Mouse (Mus musculus) left cerebral cortex, adult 8-10 months (tissue): ENCODE data around the gene Macrod2. TPM values are rescaled to one million over a fixed set of nuclear protein-coding genes. Genes with fewer than 3 reads are reported as not detected.
A peak's percentile ranks its signal among the peaks of the same experiment; 100 is the strongest.

ENCODE experiments used
- DNase-seq, 2 experiments: peaks; one replicate each; pipeline ENCODE4 v3.0.0; 2022; ENCODE audit warnings: low spot score in 2 of 2
- total RNA-seq, 4 experiments: library from RNA; stranded (reverse); gene quantifications; 2 replicates each; pipeline ENCODE4 v1.2.4; 2022

The Macrod2 gene
- total RNA-seq, 4 experiments from 2014 or later, result 48.9 to 57.5 (median 51.2) TPM

DNA sequence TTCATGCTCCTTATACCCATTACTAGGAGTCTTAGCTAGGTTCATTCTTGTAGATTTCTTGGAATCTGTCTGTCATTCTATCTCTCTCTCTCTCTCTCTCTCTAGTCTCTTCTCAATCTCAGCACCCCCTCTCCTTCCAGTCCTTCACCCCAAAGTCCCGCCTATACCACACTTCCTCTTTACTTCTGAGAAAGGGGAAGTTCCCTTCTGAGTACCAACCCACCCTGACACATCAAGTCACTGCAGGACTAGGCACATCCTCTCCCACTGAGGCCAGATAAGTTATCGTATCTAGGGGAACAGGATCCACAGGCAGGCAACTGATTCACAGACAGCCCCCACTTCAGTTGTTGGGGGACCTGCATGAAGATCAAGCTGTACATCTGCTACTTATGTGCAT lies 389.5 kb downstream of the Macrod2 start:
- DNase-seq, result no peak

GRCm38 (mm10) chr2:140790363-140790762 lies 395.3 kb downstream of the Macrod2 start:
- DNase-seq, result no peak

DNA sequence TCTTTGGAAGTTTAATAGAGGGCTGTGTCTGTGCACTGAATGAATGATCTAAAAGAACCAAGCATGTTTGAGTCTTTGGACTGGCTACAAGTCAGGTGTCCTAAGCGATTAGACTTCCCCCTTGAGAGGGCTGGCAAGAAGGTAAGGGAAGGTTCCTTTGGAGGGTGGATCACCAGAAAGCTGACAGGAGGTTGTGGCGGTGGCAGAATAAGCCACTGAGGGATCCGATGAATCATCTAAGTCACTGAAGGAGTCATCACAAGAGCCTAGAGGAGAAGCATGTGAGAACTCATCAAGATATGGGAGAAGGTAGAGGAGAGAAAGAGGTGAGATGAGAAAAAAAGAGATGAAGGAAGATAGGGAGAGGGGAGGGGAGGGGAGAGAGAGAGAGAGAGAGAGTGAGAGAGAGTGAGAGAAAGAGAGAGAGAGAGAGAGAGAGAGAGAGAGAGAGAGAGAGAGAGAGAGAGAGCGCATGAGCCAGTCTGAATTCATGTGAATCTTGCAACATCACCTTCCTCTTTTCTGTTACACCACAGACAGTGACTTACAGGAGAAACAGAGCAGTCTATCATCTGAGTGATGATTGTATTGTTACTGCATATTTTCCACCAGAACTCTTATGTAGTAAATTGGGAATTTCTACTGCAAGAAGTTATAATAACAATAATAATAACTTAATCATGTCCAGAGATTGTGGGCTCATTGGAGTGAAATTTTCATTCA lies 398.9 kb downstream of the Macrod2 start:
- no peak for DNase-seq

DNA sequence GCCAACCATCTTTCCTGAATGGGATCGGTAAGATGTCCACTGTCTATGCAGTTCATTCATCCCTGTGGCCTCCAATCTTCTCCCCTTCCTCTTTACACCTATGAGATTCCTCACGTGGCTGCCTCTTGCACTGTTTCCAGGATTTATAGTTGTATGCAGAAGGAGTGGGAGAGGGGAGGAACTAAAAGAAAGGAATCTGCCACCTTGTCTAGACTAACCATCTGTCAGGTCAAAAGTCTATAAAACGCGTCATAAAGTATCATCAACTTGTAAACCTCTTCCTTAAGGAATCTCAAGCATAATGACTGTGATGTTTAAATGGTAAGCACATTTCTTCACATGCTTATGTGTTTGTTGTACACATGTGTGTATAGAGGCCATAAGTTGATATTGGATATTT lies 416.6 kb downstream of the Macrod2 start:
- no peak for DNase-seq

DNA sequence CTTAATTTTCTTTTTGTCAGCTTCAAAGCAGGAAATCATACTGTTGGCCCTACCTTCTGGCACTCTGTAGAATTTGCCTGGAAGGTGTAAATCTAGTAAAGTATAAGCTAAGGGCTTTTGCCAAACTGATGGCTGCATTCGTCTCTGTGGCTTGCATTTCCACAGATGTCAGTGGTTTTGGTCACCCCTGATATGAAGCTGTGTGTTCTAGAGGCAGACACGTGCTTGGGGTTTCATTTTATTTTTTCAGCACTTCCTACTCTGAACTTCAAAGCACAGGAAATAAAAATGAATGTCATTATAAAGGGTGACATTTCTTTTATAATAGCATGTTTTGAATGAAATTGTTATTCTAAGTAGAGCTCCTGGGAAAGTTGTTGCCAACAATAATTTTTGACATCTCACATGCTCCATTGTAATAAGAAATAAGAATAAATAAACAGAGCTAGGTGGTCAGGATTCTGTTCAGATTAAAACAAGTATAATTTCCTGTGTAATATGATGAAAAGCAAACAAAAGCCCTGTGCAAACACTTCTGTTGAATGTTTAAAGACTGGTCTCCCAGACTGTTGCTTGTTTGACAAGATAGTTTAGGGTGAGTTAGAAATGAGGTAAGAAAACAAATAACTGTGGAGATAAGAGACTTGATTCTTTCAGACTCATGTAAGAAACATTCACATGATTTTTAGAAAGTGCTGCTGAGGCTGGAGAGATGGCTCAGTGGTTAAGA lies 424.4 kb downstream of the Macrod2 start:
- no peak for DNase-seq

GRCm38 (mm10) chr2:140822378-140822777 lies 427.3 kb downstream of the Macrod2 start:
- peak in 1 of 2 experiments; percentile 14 for DNase-seq

DNA sequence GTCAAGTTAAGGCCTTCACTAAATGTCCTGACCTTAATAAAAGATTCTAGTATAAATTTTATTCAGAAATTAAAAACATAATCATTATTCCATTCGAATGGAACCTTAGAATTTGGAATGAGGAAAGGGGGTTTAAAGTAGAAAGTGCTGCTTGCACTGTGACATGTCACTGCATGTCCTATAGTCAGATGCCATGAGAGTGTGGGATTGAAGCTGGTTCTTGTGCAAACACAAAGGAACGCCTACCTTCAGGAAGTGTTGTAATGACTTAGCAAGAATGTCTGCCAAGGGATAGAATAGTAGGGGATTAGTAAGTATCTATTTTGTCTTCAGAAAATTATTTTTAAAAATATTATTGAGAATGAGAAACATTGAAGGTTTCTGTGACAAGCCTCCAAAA lies 431.1 kb downstream of the Macrod2 start:
- no peak for DNase-seq

DNA sequence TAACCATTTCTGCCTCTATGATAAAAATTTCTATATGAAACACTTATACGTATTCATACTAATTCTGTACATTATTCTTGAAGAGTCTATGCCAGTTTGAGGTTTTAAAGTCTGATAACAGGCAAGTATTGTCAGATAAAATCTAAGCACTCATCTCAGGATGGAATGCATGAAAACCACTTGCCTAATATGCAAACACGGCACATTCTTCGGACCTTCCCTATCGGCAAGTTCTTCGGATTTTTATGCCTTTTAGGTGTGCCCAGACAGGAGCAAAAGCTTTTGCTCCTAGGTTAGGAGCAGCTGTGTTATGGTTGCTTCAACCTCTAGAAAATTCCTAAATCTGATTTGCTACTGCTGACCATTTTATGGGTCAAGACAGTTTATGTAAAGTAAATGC lies 433.8 kb downstream of the Macrod2 start:
- DNase-seq, result no peak

GRCm38 (mm10) chr2:140830086-140830485 lies 435.0 kb downstream of the Macrod2 start:
- no peak for DNase-seq

- no peak for DNase-seq
Measured at GRCm38 (mm10) chr2:140839371-140839770, 444.3 kb downstream of the Macrod2 start.

DNA sequence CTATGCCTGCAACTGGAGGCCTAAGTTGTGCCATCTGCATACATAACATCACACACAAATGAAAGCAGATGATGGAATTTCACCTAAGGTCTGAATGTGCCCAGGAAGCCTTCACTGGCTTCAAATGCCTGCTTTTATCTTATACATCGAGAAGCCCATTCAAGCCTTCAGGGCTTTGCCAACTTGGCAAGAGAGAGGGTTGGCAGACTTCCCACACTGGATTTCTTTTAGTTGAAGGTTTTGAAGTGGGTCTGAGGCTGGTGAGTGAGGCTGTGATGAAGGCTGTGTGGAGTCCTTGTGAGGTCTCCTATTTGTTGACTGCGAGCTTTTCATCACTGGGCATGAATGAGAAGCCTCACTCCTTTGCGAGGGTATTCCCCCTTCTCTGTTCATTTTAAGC lies 444.8 kb downstream of the Macrod2 start:
- DNase-seq, result peak; percentile 10 to 24

GRCm38 (mm10) chr2:140844030-140844429 lies 448.9 kb downstream of the Macrod2 start:
- no peak for DNase-seq

- no peak for DNase-seq
Measured at GRCm38 (mm10) chr2:140847817-140848428, 452.8 kb downstream of the Macrod2 start.

DNA sequence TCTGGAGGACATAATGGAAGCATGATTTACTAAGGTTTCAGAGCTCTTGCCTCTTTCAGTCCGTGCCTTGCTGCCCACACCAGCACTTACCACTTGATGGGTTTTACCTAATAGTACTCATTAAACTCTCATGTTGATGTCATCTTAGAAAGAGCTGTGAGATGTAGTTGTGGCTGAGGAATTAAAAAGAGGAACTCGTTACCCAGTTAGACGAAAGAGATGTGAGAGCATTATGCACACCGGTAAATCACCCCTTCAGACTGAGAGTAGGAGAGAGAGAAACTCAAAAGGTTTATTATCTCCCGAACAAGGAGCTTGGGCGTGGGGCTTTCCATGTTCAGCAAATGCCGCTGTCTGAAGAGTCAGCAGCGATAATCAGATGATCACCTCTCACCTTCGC lies 458.4 kb downstream of the Macrod2 start:
- no peak for DNase-seq

GRCm38 (mm10) chr2:140861356-140861755 lies 466.2 kb downstream of the Macrod2 start:
- DNase-seq, result no peak

GRCm38 (mm10) chr2:140862736-140863135 lies 467.6 kb downstream of the Macrod2 start:
- no peak for DNase-seq

- no peak for DNase-seq
Measured at GRCm38 (mm10) chr2:140865636-140866035, 470.5 kb downstream of the Macrod2 start.

GRCm38 (mm10) chr2:140867116-140867515 lies 472.0 kb downstream of the Macrod2 start:
- DNase-seq, result no peak

GRCm38 (mm10) chr2:140885176-140885575 lies 490.1 kb downstream of the Macrod2 start:
- no peak for DNase-seq

DNA sequence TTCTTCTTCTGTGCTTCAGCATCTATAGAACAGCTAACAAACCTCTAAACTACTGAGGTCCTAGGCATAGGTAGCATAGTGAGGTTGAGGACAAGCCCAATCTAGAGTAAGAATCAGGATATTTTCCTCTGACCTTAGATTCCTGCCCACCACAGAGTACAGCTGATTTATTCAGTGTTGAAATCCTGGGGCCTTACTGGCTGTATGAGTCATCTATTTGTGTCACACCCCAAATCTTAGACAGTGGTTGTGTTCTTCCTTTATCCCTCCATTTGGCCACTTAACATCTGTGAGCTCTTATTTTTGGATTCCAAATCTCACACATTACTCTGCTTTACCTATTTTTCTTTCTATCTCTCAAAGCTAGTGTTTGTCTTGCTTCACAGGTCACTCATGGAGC lies 495.6 kb downstream of the Macrod2 start:
- no peak for DNase-seq

GRCm38 (mm10) chr2:140896396-140897082 lies 501.4 kb downstream of the Macrod2 start:
- no peak for DNase-seq
